Mouse (Mus musculus) CD4-positive, CD25-positive, alpha-beta regulatory T cell, adult 4 months (primary cell): ENCODE measurements around the gene Pfkl. TPM values are rescaled to one million over a fixed set of nuclear protein-coding genes. Genes with fewer than 3 reads are reported as not detected.
"Not testable (repeated sequence)": the region's sequence is repeated elsewhere in the genome, so short reads cannot be mapped to it uniquely, and the experiment has no call there.

Experiments
- ATAC-seq: one replicate; pipeline ENCODE4 v1.8.0; 2017
- polyA plus RNA-seq, 2 experiments: library from polyadenylated mRNA; unstranded; fragments of 100-300 nt; shearing (Covaris generic); gene quantifications; one replicate each; pipeline ENCODE4 v1.2.1; 2017

Gene Pfkl
- polyA plus RNA-seq, 2 experiments from 2014 or later, result 60.6 to 118 TPM

DNA sequence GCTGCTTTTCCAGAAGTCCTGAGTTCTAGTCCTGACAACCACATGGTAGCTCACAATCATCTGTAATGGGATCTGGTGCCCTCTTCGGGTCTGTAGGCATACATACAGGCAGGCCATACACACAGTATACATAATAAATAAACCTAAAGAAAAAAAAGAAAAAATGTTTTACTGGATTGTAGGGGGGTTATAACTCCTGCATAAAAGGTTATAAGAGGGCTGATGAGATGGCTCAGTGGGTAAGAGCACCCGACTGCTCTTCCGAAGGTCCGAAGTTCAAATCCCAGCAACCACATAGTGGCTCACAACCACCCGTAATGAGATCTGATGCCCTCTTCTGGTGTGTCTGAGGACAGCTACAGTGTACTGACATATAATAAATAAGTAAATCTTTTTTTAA lies 1.2 kb upstream of the Pfkl start:
- ATAC-seq, result not testable (repeated sequence)

DNA sequence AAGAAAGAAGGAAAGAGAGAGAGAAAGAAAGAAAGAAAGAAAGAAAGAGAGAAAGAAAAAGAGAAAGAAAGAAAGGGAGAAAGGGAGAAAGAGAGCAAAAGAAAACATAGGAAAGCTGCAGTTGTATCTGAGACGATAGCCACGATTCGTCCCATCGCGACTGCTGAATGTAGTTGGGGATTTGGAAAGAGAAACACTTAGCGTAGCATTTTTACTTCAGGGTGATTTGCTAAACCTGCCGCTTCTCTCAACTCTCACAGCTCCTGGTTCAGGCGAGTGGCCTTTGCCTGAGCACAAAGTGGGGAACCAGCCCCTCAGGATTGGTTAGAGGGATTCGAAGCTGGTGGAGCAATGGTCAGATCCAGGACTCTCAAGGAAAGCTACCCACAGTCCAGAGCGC lies 452 bp upstream of the Pfkl start:
- no peak for ATAC-seq

DNA sequence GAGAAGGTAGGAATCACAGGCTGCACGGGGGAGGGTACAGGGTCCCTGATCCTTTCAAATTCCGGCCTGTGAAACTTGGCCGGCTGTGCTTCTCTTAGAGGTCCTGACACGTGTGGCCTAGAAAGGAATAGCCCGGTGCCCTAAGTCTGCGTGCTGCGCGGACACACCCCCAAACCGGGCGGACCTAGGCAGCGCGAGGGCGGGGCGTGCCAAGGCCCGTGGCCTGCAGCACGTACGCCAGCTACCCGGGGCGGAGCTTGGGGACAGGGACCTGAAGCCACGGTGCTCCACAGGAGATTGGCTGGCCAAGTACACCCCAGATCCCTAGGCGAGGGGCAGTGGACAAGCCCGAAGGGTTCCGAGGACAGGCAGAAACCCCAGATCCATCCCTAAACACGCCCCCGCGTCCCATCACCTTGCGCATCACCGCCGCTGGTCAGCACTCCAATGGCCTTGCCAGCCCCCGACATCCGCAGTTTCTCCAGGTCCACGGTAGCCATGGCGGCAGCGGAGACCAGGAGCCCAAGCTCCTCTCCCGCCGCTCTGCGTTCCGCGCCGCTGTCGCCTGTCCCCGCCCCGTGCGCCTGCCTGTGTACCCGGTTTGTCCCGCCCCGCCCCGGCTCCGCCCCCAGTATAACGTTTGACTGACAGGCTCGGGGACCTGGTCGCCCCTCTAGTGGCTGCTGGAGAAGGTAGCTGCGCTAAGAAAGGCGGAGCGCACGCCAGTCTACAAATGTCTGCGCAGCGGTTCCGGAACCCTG lies 519 bp downstream of the Pfkl start:
- peak; percentile 91 for ATAC-seq

DNA sequence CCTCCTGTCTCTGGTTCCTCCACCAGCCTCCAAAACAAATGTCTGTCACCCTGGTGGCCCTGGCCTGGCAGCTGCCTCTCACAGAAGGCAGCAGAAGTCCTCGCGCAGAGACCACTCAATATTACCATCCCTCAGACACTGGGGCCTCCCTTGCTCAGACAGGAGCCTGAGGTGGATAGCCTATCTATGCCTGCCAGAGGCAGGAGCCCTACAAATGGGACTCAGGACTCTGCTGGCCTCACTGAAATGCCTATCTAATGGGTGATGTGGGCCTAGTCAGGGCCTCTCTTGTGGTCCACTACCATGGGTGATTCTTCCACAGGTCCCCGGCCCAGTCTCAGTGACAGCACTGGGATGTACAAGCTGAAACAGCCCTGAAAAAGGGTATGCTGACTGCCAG lies 1.7 kb downstream of the Pfkl start:
- ATAC-seq, result no peak

DNA sequence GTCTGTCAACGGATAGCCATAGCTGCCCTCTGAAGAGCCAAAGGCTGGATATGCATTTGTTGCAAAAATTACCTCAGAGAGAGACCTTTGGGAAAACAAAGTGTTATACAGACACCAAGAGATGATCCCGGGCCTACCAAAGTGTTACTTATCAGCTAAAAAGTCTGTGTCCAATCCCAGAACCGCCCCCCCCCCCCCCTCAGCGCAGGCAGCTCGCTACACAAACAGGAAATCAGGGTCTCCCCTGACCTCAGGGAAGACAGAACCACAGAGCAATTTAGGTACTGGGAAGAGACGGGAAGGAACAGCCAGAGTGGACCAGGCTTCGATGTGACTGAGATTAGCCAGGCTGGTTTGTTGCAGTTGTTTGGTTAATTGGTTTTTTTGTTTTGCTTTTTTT lies 2.7 kb downstream of the Pfkl start:
- ATAC-seq, result no peak

DNA sequence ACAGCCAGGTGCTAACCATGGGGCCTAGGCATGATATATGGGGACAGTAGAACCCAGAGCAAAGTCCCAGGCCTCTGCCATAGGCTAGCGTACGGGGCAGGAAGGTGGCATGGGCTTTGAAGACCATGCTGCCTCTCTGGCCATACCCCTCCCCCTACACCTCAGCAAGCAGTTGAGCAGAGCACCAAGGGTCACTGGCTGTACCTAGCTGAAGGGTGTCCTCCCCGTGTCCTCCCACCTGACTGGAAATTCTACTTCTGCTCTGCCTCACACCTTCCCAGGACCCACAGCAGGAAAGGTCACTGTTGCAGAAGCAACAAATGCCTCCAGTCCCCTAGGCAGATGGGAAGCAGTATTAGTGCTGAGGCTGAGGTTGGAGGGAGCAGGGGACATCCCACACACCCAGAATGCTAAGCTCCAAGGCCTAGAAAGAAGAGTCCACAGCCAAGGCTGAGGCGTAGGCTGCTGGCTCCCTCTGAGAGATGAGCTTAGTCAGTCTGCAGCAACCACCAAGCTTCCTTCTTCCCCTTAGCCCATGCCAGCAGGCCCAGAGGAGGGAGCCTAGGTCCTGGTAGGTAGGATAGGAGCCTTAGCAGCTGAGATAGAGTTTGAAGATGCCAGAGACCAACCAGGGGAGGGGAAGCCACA lies 4.0 kb downstream of the Pfkl start:
- no peak for ATAC-seq

DNA sequence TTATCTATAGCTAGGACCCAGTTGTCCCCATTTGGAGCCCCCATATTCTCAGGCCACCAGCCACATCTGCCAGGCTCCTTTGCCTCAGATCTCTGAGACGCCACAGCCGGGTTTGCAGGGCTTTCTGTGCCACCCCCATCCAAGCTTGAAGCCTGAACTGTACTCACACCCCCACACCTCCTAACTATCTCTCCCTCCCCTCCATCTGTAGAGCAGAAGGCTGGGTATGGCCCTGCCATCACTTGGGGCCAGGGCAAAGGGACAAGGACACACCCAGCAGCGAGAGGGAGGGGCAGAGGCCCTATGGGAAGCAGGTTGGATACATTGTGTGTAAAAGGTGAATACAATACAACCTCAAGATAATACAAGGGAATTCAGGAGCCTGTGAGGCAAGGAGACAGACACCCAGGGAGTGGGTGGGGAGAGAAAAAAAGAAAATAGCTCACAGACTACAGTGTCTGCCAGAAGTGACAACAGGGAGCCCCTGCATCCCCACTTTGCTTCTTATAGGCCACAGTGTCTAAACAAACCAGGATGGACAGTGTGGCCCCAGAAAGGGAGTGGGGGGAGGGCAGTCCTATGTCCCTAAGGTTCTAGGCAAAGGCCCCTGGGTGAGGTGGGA lies 5.3 kb downstream of the Pfkl start:
- ATAC-seq, result no peak

DNA sequence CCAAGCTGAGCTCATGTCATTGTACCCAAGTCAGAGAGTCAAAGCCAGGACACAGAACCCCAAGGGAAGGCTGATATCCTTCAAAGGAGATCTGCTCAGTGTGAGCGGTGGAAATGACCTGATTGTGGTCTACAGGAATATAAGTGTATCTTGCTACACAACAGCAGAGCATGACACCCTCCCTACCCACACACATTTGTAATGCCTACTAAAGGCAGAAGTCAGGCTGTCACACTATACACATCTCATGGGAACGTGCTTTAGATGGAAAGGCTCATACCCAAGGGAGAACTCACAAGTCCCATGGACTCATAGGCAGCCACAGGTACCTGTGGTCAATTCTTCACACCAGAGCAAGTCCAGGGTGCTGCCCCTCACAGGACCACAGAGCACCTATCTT lies 7.6 kb downstream of the Pfkl start:
- ATAC-seq, result no peak

DNA sequence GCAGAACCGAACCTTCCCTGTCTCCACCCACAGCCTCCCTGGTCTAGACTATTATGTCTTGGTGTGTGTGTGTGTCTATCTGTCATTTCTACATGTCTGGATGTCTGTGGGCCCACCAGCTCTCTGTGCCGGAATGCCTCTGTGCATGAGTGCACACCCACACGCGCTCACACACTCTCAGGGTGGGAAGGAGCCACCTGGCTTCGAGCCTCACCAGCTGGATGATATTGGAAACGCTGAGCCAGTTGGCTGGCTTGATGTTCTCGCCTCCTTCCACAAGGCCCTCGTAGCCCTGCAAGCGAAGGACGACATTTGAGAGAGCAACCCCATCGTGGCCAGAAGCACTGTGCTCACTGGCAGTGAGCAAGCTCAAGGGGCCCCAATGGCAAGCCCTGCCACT lies 8.1 kb downstream of the Pfkl start:
- ATAC-seq, result no peak

DNA sequence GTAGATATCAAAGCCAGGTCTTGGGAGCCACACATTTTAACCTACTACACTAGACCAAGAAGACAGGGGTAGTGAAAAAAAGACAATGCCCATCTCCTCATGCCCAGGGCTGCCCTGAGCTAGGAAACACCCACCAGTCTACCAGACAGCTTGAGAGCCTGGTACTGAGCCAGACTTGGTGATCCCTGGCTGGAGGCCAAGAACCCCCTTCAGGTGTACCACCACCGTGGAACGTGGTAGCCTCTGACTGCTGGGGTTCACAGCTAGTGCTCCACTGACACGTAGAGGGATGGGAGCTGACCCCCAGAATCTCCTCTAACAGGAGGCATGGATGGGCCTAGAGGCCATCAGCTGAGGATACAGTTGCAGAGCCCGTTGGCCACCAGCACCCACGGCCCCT lies 9.7 kb downstream of the Pfkl start:
- ATAC-seq, result no peak

DNA sequence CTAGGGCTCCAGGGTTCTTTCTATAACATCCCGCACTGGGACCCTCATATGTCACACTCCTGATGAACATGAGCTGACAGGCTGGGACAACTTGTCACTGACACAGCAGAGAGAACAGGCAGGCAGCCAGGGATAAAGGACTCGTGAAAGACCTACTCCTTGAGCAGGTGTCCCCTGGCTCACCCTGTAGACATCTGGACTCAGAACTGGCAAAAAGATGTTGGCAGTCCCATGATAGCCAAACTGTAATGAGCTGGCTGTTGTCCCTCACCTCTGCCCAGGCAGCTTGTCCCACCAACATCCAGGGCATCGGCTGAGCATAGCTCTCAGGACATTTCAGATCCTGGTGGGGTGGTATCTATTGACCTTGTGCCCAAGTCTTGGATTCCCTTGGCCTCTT lies 14.2 kb downstream of the Pfkl start:
- no peak for ATAC-seq

DNA sequence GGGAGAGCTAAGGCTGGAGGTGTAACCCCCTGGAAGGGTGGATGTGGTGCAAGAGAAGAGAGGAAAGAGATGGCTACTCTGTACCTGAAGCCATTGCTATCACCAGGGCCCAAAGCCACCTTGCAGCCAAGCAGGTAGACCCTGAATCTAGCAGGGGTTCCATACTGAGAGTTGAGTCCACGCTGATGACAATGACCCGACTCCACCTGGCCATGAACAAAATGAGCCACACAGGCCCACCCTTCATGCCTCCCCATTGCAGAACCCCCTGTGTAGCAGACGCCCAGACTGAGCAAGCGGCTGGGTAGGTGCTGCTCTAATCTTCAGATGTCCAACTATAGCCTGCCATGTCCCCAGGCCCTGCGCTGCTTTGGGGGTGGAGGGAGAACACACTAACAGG lies 24.1 kb downstream of the Pfkl start:
- ATAC-seq, result no peak

DNA sequence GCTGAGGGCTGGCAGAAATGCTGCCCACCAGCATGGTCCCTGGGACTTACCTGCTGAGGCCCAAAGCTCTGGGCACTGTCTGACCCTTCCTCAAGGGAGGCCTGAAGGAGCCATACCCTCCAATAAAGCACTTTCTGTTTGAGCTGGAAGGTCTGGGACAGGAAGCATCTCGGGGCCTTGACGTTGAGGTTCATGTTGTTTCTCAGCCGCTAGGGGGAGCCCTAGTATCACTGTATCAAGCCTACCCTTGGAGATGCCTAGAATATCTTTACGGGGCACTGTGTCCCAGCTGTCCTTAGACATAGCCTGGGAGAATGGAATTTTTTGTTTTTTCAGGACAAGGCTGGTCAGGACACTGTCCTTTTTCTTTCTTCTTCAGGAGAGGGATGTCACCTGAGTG lies 25.2 kb downstream of the Pfkl start:
- ATAC-seq, result peak; percentile 98

DNA sequence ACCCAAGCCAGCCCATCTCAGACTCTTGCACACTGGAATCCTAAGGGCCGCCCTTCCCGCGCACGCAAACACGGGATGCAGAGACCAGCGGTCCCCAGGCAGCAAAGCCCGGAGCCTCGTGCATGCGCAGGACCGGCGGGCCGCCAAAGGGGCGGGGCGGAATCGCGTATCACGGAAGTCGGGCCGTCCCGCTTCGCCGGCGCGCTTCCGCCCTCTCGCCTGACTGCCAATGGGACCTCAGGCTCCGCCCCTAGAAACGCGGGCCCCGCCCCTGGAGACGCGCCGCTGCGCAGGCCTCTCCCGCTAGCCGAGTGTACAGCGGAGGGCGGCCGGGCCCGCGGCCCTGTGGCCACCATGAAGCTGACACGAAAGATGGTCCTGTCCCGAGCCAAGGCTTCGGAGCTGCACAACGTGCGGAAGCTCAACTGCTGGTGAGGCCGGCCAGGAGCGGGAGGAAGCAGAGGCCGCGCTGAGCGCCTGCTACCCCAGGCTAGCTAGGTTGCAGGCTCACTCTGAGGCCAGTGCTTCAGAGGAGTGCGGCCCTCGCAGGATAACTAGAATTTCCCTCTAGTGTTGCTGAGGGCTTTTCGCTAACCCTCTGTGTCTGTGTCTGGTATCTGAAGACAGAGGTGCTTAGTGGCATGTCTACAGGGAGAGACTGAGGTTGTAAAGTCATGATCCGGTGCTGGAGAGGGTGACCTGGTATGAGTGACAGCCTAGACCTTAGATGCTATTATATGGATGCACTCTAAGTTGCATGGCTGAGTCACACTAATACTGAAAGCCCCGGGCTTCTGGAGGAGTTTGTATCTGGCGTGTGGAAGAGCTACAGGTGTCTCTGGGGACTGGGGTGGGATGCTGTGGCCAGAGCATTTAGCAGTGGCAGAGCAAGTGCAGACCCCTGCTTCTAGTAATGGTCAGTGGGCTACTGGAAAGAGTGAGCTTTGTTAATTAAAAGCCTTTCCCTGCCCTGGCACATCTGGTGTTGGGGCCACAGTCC lies 31.2 kb downstream of the Pfkl start, which contains the start of gene 1810043G02Rik:
Gene 1810043G02Rik (plus strand): TSS at position 174 of the 1,000 bp plus-strand sequence.
- peak; percentile 99 for ATAC-seq

DNA sequence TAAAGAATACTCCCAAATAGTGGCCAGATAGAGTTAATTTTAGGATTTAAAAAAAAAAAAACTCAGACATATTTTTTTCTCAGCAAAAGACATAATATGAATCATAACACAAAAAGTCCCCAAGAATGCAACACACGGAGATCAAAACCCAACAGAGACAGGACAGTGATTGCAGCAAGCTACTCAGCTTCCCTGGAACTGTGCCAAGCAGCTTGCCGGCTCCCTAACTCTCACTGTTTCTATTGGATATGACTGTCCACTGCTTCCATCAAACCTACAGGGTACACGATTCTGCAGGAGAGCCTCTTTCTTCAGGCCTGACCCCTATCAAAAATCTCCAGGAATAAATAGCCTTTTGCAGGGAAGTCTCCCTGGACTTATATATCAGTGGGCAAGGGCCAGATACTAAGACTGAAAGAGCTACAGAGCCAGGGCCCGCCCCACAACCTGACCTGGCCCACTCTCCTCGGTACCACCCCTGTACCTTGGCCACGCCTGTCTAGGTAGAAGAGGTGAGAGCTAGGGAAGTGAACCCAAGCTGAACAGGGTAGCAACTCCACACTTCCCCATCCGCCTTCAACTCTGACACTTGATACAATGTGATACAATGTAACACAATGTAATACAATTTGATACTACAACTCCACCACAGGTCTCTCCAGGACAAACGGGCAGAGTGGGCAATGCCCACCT lies 33.3 kb downstream of the Pfkl start:
- ATAC-seq, result no peak

DNA sequence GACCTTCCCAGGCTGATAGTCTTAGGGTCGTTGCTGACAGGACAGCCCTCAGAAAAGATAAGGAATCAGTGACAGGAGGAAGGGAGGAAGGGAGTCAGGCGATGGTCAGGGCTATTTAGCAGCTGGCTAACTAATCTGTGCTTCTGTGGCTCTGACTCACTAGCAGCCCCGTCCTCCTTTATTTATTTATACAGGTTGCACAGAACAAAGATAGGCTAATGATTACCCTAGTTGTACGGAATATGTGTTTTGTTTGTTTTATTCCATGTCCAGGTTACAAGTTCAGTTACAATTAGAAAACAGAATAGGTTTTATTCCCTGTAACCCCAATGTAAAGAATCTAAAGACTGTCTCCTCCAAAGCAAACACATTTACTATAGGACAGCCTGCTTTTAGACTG lies 34.2 kb downstream of the Pfkl start:
- ATAC-seq, result no peak

DNA sequence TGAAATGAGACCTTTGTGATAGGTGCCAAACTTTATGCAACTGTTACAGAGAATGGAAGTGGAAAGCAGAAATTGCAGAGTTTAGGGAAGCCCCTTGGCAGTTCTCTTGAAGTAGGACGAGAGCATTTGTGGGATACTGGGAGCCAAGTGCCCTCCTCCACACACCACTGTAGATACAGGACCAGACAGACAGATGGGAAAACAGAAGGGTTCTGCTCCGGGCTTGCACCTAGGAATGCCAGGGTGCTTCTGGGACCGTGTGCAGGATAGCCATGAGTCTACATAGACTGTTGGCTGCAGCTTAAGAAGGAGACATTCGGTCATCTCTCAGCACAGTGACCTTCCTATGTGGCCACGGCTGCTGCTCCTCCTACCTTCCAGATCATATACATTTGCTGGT lies 35.1 kb downstream of the Pfkl start:
- ATAC-seq, result no peak

DNA sequence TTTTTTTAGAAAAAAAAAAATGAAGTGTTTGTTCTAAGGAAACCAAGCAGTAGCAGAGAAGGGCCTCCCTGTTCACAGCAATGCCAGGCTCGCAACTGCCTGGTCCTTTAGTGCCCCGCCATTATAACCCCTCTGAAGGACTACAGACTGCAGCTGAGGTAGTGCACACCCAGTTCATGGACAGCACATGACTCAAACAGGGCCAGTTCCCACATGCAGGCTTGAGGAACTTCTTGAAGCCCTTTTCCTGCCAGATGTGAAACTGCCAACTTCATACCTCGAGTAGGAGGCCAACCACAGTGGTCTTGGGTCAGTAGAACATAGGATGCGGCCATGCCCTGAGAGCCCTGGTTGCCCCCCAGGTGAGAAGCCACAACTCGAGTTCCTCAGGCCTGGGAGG lies 35.6 kb downstream of the Pfkl start:
- ATAC-seq, result no peak

DNA sequence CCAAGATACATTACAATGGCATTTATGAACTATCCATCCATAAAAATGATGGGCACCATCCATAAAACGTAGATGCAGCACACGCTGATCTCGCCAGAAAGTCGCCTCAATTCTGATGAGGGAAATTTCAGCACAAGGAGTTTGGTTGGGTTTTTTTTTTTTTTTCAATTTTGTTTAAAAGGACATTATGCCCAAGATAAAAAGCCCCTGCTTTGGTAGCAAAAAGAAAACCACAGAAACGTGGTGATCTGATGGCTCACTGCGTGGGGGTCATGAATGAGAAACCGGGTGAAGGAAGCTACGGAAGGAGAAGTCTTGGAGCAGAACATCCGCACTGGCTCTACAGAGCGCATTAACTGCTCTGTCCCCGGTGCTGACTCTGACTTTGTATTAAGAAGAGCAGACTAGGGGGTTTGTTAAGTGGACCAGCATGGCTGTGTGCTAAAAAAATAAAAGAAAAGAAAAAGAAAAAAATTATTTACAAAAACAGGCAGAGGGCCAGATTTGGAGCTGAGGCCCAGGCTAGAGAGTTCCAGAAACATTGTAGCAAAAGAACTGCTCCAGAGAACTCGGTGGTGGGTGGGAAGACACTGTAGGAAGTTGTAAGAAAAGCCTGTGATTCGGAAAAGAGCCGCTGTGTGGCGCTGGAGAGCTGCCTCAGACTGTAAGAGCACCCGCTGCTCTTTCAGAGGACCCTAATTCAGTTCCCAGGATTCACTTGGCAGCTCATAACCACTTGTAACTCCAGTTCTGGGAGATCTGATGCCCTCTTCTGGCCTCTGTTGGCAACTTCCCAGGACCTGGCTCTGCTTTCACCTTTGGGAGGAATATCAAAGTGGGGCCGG lies 38.0 kb downstream of the Pfkl start:
- no peak for ATAC-seq

DNA sequence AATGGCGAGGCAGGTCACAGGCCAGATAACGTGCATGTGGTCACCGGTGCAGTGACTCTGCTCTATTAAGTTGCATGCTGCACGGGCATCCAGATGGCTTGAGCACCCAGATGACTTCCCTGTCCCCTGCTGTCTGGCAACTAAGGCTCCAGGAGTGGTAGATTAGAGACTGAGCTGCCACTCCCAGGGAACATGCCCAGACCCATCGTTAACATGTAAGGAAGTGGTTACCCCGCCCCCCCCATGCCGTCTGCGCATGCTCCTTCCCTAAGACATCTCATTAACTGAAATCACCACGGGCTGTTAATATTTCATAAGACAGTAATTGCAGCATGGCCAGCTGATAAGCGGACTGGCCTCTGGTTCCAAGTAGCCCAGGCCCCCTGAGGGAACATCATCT lies 38.7 kb downstream of the Pfkl start:
- peak; percentile 71 for ATAC-seq

DNA sequence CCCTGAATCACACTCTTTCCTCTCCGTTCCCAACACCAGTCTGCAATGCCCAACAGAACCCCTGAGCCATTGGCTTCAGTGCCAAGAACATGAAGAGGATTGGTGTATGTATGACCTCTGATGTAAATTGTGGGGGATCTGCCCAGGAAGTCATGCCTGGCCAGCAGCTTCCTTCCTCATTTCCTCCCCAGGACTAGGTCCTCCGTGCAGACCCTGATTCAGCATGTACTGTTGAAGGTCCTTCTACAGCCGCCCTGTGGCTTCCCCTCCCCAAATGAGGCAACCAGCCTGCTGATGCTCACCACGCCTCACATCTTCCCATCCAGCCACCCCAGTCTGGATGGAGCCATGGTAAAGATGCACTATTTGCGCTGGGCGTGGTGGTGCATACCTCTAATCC lies 39.4 kb downstream of the Pfkl start, which contains the start of gene Trpm2:
Gene Trpm2 (minus strand): TSS at position 83 of the 400 bp plus-strand sequence.
- no peak for ATAC-seq
